Mouse (Mus musculus) WW6 (cell line): Measurements from ENCODE around the gene Elmo2.

Experiments used
- DNase-seq: peaks from one replicate; pipeline ENCODE4 v3.0.0-alpha.2; 2013; ENCODE audit warnings: low read depth, low spot score

The Elmo2 gene

GRCm38 (mm10) chr2:165326304-165327190 is at the start of gene Elmo2:
Elmo2 (minus strand) TSS chr2:165326479.
- peak; percentile 90 for DNase-seq

GRCm38 (mm10) chr2:165376001-165376400 is 49.7 kb upstream of the Elmo2 start:
- DNase-seq = no peak

GRCm38 (mm10) chr2:165375478-165375877 is 49.2 kb upstream of the Elmo2 start:
- no peak for DNase-seq

GRCm38 (mm10) chr2:165371066-165371465 is 44.8 kb upstream of the Elmo2 start:
- no peak for DNase-seq

- no peak for DNase-seq
Observed at GRCm38 (mm10) chr2:165370348-165370747, 44.1 kb upstream of the Elmo2 start.

GRCm38 (mm10) chr2:165368496-165368895 is 42.2 kb upstream of the Elmo2 start, which contains the start of gene Zfp663:
Zfp663 (minus strand) TSS chr2:165368729.
- no peak for DNase-seq

GRCm38 (mm10) chr2:165367868-165368439 is 41.7 kb upstream of the Elmo2 start:
- DNase-seq = no peak

- DNase-seq = no peak
Observed at GRCm38 (mm10) chr2:165367047-165367520, 40.8 kb upstream of the Elmo2 start.

- DNase-seq = no peak
Observed at GRCm38 (mm10) chr2:165364334-165365091, 38.2 kb upstream of the Elmo2 start.

- DNase-seq = no peak
Observed at GRCm38 (mm10) chr2:165363282-165363681, 37.0 kb upstream of the Elmo2 start.

GRCm38 (mm10) chr2:165360861-165361260 is 34.6 kb upstream of the Elmo2 start:
- DNase-seq = no peak

- no peak for DNase-seq
Observed at GRCm38 (mm10) chr2:165351828-165352513, 25.7 kb upstream of the Elmo2 start.

GRCm38 (mm10) chr2:165349466-165349865 is 23.2 kb upstream of the Elmo2 start:
- DNase-seq = no peak

GRCm38 (mm10) chr2:165346180-165346579 is 19.9 kb upstream of the Elmo2 start:
- DNase-seq = no peak

- no peak for DNase-seq
Observed at GRCm38 (mm10) chr2:165337191-165337590, 10.9 kb upstream of the Elmo2 start.

GRCm38 (mm10) chr2:165332610-165333210 is 6.4 kb upstream of the Elmo2 start:
- no peak for DNase-seq

GRCm38 (mm10) chr2:165329703-165330102 is 3.4 kb upstream of the Elmo2 start:
- DNase-seq = no peak

GRCm38 (mm10) chr2:165328746-165329145 is 2.5 kb upstream of the Elmo2 start:
- DNase-seq = no peak

- no peak for DNase-seq
Observed at GRCm38 (mm10) chr2:165327386-165327785, 1.1 kb upstream of the Elmo2 start.

GRCm38 (mm10) chr2:165325521-165326303 is 567 bp downstream of the Elmo2 start:
- no peak for DNase-seq
